Mouse (Mus musculus) ES-CJ7 (cell line): ENCODE measurements around the gene Lrrc10.
"Not testable (repeated sequence)": the region's sequence is repeated elsewhere in the genome, so short reads cannot be mapped to it uniquely, and the experiment has no call there.

Experiments
- DNase-seq: peaks from one replicate; pipeline ENCODE4 v3.0.0; 2011; ENCODE audit warnings: low read depth, low spot score

The Lrrc10 gene

GRCm38 (mm10) chr10:117045175-117046056, at the start of gene Lrrc10:
Gene Lrrc10, plus strand, starts transcription at chr10:117045341.
- no peak for DNase-seq

- DNase-seq, result no peak
Measured at GRCm38 (mm10) chr10:116995584-116996235, 49.4 kb upstream of the Lrrc10 start.

- DNase-seq, result no peak
Measured at GRCm38 (mm10) chr10:116996236-116996600, 48.9 kb upstream of the Lrrc10 start.

DNA sequence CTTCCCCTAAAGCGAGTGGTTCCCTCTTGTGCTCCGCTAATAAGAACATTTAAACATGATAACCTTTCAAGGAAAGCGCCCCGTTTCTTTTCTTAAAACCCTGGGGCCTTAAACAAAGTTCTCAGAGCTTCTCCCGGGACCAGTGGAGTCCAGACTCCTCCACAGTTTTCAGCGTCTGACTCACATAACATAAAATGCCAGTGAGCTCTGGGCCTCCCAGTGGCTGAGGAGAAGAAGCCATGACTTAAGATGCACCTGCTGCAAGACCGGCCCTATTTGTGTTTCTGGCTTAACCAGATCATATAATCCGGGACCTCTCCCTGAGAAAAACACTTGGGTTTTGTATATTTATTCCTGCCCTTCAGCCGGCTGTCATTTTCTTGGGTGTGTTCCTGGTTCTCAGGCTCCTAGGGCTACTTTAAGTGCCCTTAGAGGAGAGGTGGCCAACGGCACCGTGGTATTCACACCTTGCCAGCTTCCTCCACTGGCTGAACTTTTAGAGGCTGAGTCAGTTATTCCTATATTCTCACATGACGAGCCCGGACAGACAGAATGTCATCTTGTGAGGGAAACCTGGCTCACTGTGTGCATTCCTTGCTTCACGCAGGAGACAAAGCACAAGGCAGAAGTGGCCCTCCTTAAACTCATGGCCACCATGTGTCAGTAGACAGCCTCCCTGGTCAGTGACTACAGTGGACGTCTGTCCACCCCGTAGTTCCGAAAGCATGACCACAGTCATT, 46.3 kb upstream of the Lrrc10 start:
- DNase-seq, result no peak

DNA sequence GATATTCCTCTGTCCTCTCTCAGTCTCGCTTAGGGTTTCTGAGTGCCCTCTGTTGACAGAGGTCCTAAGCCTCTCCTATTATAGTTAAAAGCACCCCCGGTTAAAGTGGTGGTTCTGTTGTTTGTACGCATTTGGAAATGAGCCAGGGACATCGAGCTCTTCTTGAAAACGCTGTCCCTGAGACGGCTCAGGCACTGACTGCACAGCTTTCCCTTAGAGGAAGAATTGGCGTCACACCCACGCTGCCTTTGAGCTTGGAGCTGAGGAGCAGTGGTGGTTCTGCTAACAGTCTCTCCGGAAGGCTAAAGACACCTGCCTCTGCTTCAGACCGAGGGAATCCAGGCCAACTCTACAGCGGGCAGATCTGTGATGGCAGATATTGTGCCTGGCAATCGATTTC, 44.2 kb upstream of the Lrrc10 start:
- DNase-seq, result no peak

DNA sequence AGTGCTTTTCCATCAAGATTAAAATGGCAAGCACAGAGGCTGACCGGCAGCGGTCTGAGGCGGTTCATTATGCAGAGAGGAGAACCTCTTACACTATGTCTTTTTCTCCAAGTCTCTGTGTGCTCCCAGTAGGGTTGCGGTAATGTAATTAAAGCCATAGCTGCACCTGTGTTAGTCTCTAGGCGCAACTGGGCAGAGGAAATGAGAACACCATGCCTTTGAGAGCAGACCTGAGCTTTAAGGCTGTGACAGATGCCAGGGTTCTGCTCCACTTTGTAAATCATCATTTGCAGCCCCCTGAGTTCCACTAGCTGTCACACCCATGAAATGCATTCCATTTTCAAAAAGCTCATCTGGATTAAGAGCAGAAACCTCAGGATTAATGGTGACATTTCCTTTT, 40.4 kb upstream of the Lrrc10 start:
- no peak for DNase-seq

DNA sequence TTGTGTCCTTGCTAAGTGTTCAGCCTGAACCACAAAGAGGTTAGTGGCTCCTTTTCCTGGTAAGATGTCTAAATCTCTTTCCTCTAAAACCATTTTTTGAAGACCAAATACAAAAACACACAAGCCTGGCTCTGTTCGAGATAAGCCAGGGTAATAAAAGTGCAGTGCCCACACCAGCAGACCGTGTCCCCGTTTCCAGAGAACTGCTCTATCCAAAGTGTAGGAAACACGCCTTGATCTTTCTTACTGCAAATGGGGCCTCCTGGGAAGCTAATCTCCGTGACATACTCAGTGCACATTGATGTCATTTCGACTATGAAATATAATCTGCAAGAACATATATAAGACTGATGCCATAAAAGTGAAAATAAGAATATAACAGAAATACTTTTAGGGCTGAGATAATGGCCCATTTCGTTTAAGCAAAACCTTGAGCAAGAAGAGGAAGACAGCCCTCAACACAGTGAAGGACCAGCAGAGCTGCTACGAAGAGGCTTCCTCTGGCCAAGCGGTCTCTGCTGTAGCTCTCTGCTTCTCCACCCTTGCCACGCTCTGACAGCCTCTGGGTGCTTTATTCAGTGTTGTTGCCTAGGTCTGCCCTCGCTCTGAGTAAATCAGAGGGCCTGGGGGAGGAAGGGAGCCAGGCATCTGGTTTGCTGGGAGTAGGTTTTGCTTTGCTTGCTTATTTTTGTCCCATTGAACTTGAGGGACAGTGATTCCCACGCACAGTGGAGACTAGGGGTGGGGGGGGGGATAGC, 39.3 kb upstream of the Lrrc10 start:
- no peak for DNase-seq

DNA sequence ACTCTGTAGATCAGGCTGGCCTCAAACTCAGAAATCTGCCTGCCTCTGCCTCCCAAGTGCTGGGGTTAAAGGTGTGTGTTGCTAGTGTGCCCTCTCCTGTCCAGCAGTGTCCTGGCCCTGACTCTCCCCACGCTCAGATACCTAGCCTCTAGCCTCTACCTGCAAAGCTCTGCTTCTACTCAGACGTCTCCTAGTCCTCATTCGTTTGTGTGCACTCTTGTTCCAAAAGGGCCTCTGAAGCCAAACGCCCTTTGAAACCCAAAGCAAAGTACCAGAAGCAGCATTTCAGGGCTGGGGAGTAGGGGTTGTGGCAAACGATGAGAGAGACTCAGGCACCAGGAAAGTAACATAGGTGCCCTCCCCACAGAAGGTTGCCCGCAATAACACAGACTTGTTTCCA, 35.5 kb upstream of the Lrrc10 start:
- DNase-seq, result no peak

GRCm38 (mm10) chr10:117011047-117011446, 34.1 kb upstream of the Lrrc10 start:
- DNase-seq, result no peak

DNA sequence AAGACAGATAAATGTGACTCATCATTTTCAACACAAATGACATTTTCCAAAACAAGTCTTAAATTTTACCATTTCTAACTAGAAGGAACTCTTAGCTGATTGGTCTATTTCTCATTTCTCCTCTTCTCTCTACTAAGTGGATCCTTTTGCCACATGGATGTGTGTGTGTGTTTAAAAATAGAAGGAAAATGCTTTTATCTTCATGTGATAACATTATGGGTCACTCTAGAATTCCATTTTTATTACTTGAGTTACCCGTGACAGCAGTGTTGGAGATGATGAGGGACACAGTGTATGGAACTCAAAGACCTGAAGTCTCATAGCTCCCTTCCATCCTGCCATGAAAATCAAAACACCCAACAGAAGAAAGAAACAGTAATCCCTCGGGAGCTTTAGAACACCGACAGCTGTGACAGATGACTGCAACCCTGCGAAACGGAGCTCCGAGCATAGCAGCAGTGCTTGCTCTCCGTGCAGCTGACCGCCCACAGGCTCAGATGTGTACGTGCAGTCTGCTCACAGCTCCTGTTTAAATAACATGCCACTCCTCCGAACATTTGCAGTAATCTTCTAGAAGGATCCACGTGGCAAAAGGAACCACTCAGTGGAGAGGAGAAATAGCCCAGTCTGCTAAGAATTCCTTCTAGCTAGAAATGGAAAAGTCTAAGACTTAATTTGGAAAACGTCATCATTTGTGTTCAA, 31.3 kb upstream of the Lrrc10 start:
- DNase-seq, result no peak

- DNase-seq, result no peak
Measured at GRCm38 (mm10) chr10:117014565-117014964, 30.6 kb upstream of the Lrrc10 start.

DNA sequence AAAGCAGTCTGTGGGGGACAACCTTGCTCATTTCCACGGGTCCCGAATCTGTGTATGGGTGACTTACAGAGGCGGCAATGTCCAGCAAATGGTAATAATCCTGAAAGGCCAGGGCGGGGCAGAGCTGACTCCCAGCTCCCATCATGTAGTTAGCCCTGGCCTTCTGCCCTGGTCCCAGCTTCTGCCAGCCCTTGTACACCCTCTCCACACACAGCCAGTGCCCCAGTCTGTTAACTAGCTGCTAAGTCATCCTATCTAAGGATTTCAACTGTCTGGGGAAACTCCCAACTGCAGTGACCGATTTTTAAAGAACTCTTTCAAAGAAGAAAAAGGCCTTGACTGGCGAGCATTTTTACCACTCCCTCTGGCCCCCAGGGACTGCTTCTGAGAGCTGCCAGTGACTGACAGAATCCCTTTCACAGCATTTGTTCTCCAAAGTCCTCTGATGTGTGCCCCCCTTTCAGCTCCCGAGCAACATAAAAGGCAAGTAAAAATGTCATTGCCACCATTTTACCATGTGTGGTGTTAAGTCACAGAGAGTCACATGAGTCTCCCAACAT, 26.8 kb upstream of the Lrrc10 start:
- no peak for DNase-seq

DNA sequence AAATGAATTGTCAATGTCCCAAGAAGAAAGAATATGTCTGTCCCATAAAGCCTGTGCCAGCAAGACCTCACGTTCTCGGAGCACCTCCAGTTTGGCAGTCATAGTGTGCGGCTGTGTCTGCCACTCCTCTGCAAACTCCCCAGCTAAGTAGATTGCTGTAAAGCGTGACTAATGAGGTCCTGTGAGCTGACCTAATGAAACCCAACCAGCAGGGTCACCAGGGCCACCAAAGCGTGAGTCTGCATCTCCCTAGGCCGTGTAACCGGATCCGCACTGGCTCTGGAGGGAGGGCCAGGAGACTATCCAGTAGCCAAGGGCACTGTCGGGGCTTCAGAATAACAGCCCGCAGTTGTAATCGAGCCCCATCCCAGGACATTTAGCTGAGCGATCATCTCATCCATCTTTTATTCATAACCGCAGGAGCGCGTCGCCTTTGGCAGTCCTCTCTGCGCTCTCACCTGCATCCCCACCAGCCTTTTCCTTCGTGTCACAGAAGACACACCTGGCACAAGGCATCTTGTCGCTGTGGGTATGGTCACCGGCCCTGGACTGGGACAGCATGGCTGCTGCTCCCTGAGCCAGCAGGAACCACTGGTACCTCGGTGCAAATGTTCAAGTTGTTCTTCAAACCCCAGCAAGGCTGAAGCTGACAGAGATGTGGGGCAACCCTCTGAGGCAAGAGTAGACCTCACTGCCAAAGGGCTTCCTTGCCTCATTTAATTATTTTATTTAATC, 24.0 kb upstream of the Lrrc10 start:
- DNase-seq, result no peak

GRCm38 (mm10) chr10:117023693-117024092, 21.4 kb upstream of the Lrrc10 start:
- DNase-seq, result no peak

DNA sequence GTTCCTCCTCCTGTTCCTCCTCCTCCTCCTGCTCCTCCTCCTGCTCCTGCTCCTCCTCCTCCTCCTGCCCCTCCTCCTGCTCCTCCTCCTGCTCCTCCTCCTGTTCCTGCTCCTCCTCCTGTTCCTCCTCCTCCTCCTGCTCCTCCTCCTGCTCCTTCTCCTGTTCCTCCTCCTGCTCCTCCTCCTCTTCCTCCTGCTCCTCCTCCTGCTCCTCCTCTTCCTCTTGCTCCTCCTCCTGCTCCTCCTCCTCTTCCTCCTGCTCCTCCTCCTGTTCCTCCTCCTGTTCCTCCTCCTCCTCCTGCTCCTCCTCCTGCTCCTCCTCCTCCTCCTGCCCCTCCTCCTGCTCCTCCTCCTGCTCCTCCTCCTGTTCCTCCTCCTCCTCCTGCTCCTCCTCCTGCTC, 19.4 kb upstream of the Lrrc10 start:
- DNase-seq, result not testable (repeated sequence)

- no peak for DNase-seq
Measured at GRCm38 (mm10) chr10:117026176-117026575, 19.0 kb upstream of the Lrrc10 start.

DNA sequence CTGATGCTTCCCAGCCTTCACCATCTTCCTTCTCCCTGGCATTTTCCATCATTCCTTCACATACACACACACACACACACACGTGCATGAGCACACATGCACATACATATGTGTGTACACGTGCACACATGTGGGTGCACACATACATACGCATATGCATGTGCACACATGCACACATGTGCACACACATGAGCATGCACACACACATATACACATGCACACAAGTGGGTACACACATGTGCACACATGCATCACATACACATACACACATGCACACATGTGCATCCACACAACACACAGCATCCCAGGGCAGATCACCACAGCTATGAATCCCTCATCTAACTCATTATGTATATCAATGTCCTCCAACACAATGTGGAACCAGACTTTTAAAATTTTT, 14.0 kb upstream of the Lrrc10 start:
- DNase-seq, result no peak

GRCm38 (mm10) chr10:117033785-117034184, 11.4 kb upstream of the Lrrc10 start:
- peak; percentile 71 for DNase-seq

GRCm38 (mm10) chr10:117040355-117040754, 4.8 kb upstream of the Lrrc10 start:
- DNase-seq, result peak; percentile 35

DNA sequence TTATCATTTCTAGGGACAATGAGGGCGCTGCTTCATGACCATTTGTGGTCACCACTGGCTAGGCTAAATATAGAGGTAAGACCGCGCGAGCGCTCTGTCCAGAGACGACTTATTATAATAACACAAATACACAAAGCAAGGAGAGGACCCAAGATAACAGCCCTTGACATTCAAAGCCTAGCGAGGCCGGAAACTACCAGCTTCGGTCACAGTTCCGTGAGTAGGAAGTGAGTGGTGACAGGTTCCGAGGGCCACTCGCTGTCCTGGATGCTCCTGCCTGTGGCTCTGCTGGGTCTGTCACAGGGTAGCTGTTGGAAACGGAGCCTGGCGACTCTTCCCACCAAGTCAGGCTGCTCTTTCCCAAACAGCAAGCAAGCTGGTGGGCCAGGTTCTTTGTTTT, 2.8 kb upstream of the Lrrc10 start:
- no peak for DNase-seq
